Mouse (Mus musculus) liver, embryonic 12.5 days (tissue): ENCODE measurements around the gene Gpx7. TPM values are rescaled to one million over a fixed set of nuclear protein-coding genes. Genes with fewer than 3 reads are reported as not detected.

Experiments used
- ATAC-seq: fragments of 200-750 bp; cut with Nextera tagmentation; 2 replicates; pipeline ENCODE4 v1.8.0; 2017; ENCODE audit warnings: moderate number of reproducible peaks, mild to moderate bottlenecking, moderate library complexity
- H3K27ac ChIP-seq: fragments of 300-500 bp; sonication (generic); 2 replicates; pipeline ENCODE4 v1.5.1; 2016; ENCODE audit warnings: mild to moderate bottlenecking
- H3K27me3 ChIP-seq: fragments of 300-500 bp; sonication (generic); replicated peaks from 2 replicates; pipeline ENCODE4 v1.6.1; 2016; ENCODE audit warnings: mild to moderate bottlenecking, moderate library complexity
- H3K36me3 ChIP-seq: fragments of 300-500 bp; sonication (generic); 2 replicates; pipeline ENCODE4 v1.6.1; 2016; ENCODE audit warnings: mild to moderate bottlenecking, moderate library complexity
- H3K4me1 ChIP-seq: fragments of 300-500 bp; sonication (generic); 2 replicates; pipeline ENCODE4 v1.6.1; 2016
- H3K4me2 ChIP-seq: fragments of 300-500 bp; sonication (generic); 2 replicates; pipeline ENCODE4 v1.6.1; 2016; ENCODE audit warnings: mild to moderate bottlenecking, moderate library complexity
- H3K4me3 ChIP-seq: fragments of 300-500 bp; sonication (generic); 2 replicates; pipeline ENCODE4 v1.5.1; 2016; ENCODE audit warnings: mild to moderate bottlenecking, moderate library complexity
- H3K9ac ChIP-seq: fragments of 300-500 bp; sonication (generic); 2 replicates; pipeline ENCODE4 v1.6.1; 2016; ENCODE audit warnings: mild to moderate bottlenecking, moderate library complexity
- H3K9me3 ChIP-seq: fragments of 300-500 bp; sonication (generic); replicated peaks from 2 replicates; pipeline ENCODE4 v1.6.1; 2016; ENCODE audit warnings: mild to moderate bottlenecking, moderate library complexity
- WGBS: fragments of 180-500 bp; shearing (Covaris S2); methylation state at CpG from one replicate; pipeline ENCODE4 v1.1.7; 2016; ENCODE audit not compliant: insufficient replicate concordance; 5-methylcytosine and 5-hydroxymethylcytosine counted together
- polyA plus RNA-seq: library from polyadenylated mRNA; unstranded; fragments of >200 nt; fragmentation: Nextera tagmentation; extraction: Ambion mirVana; gene quantifications from 2 replicates; pipeline ENCODE4 v1.2.1, GENCODE M21; 2016

Gene Gpx7
- polyA plus RNA-seq, 1 experiment from 2014 or later: 12.3 TPM

DNA sequence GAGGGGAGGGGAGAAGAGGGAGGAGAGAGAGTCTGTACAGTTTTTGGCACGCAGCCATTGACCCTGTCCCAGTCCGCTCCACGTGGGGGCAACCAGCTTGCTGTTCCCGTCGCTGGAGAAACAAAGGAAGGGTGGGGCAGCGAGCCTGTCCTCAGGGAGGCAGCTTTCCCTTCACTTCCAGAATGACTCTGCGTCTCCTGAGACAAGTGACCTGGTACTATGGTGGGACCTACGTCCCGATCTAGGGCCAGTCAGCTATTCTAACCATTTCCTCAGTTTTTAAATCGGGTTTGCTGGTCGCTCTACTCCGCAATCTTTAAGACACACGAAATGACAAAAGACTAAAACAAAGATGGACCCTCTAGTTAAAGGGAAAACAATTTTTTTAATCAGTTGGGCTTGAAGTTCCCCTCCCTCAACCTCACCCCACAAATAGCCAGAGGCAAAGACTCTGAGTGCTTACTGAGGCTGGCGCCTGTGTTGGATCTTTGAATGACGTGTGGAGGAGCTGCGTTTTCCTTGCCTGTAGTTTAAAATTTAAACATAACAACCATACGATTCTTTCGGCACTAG is 19.0 kb downstream of the Gpx7 start:
- Histone ChIP-seq H3K4me2 (peak overlapping the region; percentile 63), H3K4me3 (peak overlapping the region; percentile 38), H3K9me3 (no peaks in the 10 kb centered on the region), H3K36me3 (no peaks in the 10 kb centered on the region), H3K4me1 (peaks cover 18% of the 10 kb centered on the region; the same call in 1 of the 2 replicates), H3K9ac (peak overlapping the region; percentile 40), H3K27me3 (peaks cover 46% of the 10 kb centered on the region), H3K27ac (no peak overlapping the region)
- ATAC-seq: peak; percentile 54; the same call in 1 of the 2 replicates
- 8% methylated on average over 18 of the region's 18 CpGs for WGBS

DNA sequence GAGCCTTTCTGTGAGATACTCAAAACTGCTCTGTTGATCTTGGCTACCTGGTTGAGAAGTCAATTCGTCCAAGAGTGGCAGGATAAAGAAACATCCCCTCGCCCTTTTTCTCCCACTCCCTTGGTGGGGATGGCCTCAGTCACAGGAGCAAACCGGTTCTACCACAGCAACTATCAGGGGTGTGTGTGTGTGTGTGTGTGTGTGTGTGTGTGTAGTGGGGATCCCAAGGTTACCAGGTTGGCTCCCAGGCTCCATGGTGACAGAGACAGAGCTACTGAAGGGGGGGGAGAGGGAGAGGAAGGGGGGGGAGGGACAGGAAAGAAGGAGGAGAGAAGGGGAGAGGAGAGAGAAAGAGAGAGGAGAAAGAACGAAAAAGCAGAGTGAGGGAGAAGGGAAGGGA is 19.7 kb downstream of the Gpx7 start:
- Histone ChIP-seq H3K36me3 (no peaks in the 10 kb centered on the region), H3K9ac (no peak overlapping the region), H3K27ac (no peak overlapping the region), H3K9me3 (no peaks in the 10 kb centered on the region), H3K27me3 (peaks cover 52% of the 10 kb centered on the region), H3K4me3 (peak overlapping the region; percentile 38; the same call in 1 of the 2 replicates), H3K4me2 (peak overlapping the region; percentile 63), H3K4me1 (peaks cover 11% of the 10 kb centered on the region; the same call in 1 of the 2 replicates)
- WGBS: 36% methylated on average over 4 of the region's 4 CpGs
- no peak for ATAC-seq

DNA sequence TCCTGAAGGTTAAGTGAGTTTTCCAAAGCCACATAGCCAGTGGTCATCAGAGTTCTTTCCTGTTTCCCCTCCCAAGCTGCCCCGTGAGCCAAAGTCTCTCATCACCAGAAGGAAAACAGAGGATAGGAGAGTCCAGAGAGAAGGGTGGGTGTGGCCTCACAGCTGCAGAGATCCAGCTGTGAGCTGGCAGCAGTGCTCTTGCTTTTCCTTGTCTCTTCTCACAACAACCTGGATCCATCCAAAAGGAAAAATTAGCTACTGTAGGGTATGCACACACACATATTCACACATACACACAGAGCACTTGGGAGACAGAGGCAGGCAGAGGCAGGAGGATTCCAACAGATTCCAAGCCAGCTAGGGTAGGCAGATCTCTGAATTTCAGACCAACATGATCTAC is 20.7 kb downstream of the Gpx7 start:
- Histone ChIP-seq H3K27ac (no peak overlapping the region), H3K4me1 (peaks cover 10% of the 10 kb centered on the region; the same call in 1 of the 2 replicates), H3K9me3 (no peaks in the 10 kb centered on the region), H3K36me3 (no peaks in the 10 kb centered on the region), H3K27me3 (peaks cover 63% of the 10 kb centered on the region), H3K4me2 (no peak overlapping the region), H3K9ac (no peak overlapping the region), H3K4me3 (no peak overlapping the region)
- 12% methylated on average over 1 of the region's 1 CpGs for WGBS
- no peak for ATAC-seq

DNA sequence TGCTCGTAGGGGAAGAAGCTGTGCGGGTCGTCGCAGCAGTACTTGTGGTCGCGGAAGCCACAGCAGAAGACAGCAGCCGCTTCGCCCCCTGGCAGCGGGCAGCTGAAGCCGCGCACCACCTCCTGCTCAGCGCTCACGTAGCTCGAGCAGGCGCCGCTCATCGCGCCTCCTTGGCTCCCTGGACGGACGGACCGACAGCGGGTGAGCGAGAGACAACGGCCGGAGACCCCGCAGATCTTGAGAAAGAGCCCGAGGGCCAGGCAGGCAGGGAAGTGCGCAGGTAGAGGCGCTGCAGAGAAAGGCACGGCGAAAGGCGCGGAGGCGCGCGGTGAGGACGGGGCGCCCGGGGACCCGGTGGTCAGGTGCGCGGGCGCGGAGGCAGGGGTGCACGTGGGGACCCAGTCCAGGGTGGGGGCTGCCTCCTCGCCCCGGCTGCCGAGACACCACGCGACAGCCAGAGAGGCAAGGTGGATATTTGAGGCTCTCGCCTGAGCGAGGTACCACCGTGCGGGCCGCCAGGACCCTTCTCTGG is 23.5 kb downstream of the Gpx7 start, which contains the start of gene Shisal2a:
TSS of gene Shisal2a (minus strand) at position 167 of the 532 bp plus-strand sequence.
- Histone ChIP-seq H3K4me2 (peak within 1 kb of the TSS; percentile 60), H3K9me3 (no peaks in the 10 kb centered on the region), H3K4me1 (peaks cover 12% of the 10 kb centered on the region; the same call in 1 of the 2 replicates), H3K9ac (no peak within 1 kb of the TSS), H3K36me3 (no peaks in the 10 kb centered on the region), H3K4me3 (peak within 1 kb of the TSS; percentile 39), H3K27ac (no peak within 1 kb of the TSS), H3K27me3 (peaks cover 90% of the 10 kb centered on the region)
- WGBS: 3% methylated on average over 55 of the region's 55 CpGs
- no peak for ATAC-seq

DNA sequence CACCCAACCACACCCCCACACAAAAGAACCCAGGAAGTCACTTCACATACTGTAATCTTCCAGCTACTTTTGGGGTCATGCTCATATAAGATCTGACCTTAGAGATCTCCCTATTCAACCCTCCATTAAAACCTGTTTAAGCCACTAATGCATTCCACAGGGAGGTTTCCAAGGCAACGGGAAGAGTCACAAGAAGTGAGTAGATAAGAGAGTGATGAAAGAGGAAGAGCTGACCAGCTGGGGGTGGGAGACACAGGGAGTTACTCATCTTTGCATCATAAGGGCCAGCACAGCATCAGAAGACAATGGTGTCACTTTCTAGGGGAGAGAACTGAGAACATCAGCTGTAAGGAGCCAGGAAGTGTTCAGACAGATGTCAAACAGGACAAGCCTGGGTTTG is 26.6 kb downstream of the Gpx7 start:
- Histone ChIP-seq H3K27me3 (peaks cover 77% of the 10 kb centered on the region), H3K4me3 (no peak overlapping the region)
- WGBS: 3% methylated on average over 1 of the region's 1 CpGs

DNA sequence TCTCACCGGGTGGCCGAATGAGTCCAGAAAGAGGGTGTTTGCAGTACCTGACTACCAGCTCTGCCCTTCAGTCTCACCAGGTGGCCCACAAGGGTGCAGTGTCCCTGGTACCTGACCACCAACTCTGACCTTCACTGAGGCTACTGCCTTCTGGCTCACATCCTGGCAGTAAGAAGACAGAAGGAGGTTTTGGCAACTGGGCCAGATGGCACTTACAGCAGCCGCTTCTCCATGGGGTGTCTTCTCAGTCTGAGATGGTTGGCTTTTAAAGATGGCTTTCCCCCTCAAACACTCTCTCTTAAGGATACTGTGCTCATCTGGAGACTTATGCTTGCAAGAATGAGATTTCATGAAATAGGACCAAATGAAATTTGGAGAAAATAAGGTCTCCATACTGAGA is 27.3 kb downstream of the Gpx7 start:
- Histone ChIP-seq H3K4me2 (no peak overlapping the region), H3K27me3 (peaks cover 71% of the 10 kb centered on the region), H3K4me1 (peaks cover 8% of the 10 kb centered on the region; the same call in 1 of the 2 replicates), H3K9ac (no peak overlapping the region), H3K36me3 (no peaks in the 10 kb centered on the region), H3K27ac (no peak overlapping the region), H3K4me3 (no peak overlapping the region), H3K9me3 (no peaks in the 10 kb centered on the region)
- ATAC-seq: no peak
- WGBS: 68% methylated on average over 3 of the region's 3 CpGs

More for the DNA sequence above, 26.6 kb downstream of the Gpx7 start:
- no peak for ATAC-seq
- no peaks in the 10 kb centered on the region for H3K36me3 ChIP-seq
- H3K27ac ChIP-seq: no peak overlapping the region
- no peaks in the 10 kb centered on the region for H3K9me3 ChIP-seq
- peaks cover 8% of the 10 kb centered on the region; the same call in 1 of the 2 replicates for H3K4me1 ChIP-seq
- H3K9ac ChIP-seq: no peak overlapping the region
- no peak overlapping the region for H3K4me2 ChIP-seq

DNA sequence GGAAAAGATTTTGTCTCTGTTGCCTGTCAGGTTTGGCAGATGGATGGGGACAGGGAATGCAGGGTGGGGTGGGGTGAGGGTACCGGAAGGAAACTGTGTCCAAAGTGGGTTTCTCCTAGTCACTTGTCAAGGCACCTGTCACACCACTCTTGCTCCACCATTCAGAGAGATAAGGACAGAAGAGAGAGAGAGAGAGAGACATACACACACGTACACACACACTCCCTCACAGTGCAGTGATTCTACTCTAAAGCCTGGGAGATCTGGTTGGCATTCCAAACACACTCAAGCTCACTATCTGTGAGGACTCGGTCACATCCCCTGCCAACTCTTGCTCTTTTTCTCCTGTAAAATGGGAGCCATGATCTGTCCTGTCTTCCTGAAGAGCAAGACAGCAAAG is 34.6 kb downstream of the Gpx7 start:
- no peak overlapping the region for H3K4me2 ChIP-seq
- peaks cover 2% of the 10 kb centered on the region; the same call in 1 of the 2 replicates for H3K4me1 ChIP-seq
- no peak overlapping the region for H3K4me3 ChIP-seq
- 49% methylated on average over 3 of the region's 3 CpGs for WGBS
- no peak overlapping the region for H3K27ac ChIP-seq
- no peaks in the 10 kb centered on the region for H3K36me3 ChIP-seq
- ATAC-seq: no peak
- peaks cover 7% of the 10 kb centered on the region for H3K27me3 ChIP-seq
- H3K9me3 ChIP-seq: no peaks in the 10 kb centered on the region
- H3K9ac ChIP-seq: no peak overlapping the region

DNA sequence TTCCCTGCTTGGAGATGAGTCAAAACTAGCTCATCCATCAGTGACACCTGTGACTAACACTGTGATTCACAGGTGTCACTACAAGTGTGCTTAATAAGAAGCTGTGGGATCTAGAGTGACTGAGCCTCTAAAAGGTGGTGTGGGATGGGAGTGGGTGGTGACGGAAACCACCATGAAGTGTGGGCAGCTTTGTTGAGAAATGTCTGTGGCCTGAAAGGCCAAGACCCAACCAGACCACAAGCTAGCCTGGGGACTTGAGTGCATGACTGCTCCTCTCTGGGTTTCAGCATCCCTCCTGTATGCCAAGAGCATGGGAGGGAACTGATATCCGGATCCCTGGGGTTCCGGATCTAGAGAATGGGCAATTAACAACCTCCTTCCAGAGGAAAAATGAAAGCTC is 35.3 kb downstream of the Gpx7 start:
- no peak for ATAC-seq
- WGBS: 67% methylated on average over 3 of the region's 3 CpGs

DNA sequence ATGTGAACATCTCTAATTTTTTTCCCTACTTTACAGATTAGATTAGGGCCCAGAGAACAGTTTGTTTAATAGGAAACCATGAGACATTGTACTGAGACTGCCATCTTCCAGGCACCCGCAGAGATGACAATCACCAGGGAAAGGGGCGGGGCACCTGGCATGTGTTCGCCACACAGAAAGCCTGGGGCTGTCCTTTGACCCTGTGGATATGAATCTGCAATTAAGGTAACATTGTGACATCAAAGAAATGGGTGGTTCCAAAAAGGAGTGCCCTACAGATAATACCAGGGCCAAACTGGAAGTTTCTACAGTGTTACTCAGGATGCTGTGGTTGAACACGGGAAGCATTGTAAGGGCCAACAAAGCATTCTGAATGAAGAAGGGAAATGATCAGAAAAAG is 36.4 kb downstream of the Gpx7 start:
- WGBS: 32% methylated on average over 4 of the region's 4 CpGs
- H3K27me3 ChIP-seq: no peaks in the 10 kb centered on the region; the same call in 1 of the 2 replicates
- peaks cover 2% of the 10 kb centered on the region; the same call in 1 of the 2 replicates for H3K4me1 ChIP-seq
- H3K4me3 ChIP-seq: no peak overlapping the region
- H3K27ac ChIP-seq: no peak overlapping the region
- H3K9ac ChIP-seq: no peak overlapping the region
- H3K36me3 ChIP-seq: no peaks in the 10 kb centered on the region
- no peaks in the 10 kb centered on the region for H3K9me3 ChIP-seq
- ATAC-seq: no peak
- no peak overlapping the region for H3K4me2 ChIP-seq

More for the DNA sequence above, 35.3 kb downstream of the Gpx7 start:
- no peak overlapping the region for H3K4me2 ChIP-seq
- no peak overlapping the region for H3K27ac ChIP-seq
- H3K4me1 ChIP-seq: peaks cover 2% of the 10 kb centered on the region; the same call in 1 of the 2 replicates
- H3K4me3 ChIP-seq: no peak overlapping the region
- H3K36me3 ChIP-seq: no peaks in the 10 kb centered on the region
- H3K27me3 ChIP-seq: peaks cover 3% of the 10 kb centered on the region
- H3K9me3 ChIP-seq: no peaks in the 10 kb centered on the region
- H3K9ac ChIP-seq: no peak overlapping the region

DNA sequence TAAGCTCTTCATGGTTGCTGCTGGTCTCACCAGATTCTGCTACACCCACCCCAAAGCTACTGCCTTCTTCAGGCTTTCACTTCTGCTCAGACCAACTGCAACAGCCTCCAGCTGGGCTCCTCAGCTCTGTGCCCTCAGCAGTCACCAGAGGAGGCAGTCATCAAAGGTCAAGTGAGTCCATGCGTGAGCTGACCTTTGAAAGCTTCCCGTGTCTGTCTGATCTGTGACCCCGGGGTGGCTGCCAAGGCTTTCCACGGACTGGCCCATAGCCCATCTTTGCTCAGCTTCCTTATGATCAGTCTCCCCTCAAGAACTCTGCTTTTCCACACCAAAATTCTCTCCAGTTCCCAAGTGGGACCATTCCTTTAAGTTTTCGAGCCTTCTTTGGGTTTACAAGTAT is 37.5 kb downstream of the Gpx7 start:
- Histone ChIP-seq H3K9me3 (no peaks in the 10 kb centered on the region), H3K9ac (no peak overlapping the region), H3K27ac (no peak overlapping the region), H3K27me3 (no peaks in the 10 kb centered on the region; the same call in 1 of the 2 replicates), H3K36me3 (no peaks in the 10 kb centered on the region), H3K4me1 (peaks cover 3% of the 10 kb centered on the region), H3K4me2 (no peak overlapping the region), H3K4me3 (no peak overlapping the region)
- ATAC-seq: no peak
- WGBS: 28% methylated on average over 5 of the region's 5 CpGs

DNA sequence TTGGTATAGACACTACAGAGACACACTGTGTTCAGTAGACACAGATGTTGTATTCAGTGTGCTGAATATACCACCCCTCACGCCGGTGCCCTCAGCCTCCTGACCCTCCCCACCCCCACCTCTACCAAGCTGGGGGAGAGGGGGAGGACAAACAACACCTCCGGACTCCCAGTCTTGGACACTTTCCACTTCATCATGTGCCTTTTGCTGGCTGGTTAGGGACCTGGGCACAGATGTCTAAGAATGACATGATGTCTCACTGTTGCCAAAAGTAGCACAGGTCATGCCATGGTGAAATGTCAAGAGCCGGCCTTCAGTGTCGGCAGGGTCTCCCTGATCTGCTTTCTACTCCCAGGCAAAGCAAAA is 42.7 kb downstream of the Gpx7 start:
- no peak for ATAC-seq
- 50% methylated on average over 5 of the region's 5 CpGs for WGBS
- peaks cover 23% of the 10 kb centered on the region for H3K27me3 ChIP-seq
- peak overlapping the region; percentile 65; the same call in 1 of the 2 replicates for H3K27ac ChIP-seq
- H3K9ac ChIP-seq: no peak overlapping the region
- no peaks in the 10 kb centered on the region for H3K36me3 ChIP-seq
- no peaks in the 10 kb centered on the region for H3K9me3 ChIP-seq
- H3K4me1 ChIP-seq: peaks cover 20% of the 10 kb centered on the region
- no peak overlapping the region for H3K4me2 ChIP-seq
- no peak overlapping the region for H3K4me3 ChIP-seq

DNA sequence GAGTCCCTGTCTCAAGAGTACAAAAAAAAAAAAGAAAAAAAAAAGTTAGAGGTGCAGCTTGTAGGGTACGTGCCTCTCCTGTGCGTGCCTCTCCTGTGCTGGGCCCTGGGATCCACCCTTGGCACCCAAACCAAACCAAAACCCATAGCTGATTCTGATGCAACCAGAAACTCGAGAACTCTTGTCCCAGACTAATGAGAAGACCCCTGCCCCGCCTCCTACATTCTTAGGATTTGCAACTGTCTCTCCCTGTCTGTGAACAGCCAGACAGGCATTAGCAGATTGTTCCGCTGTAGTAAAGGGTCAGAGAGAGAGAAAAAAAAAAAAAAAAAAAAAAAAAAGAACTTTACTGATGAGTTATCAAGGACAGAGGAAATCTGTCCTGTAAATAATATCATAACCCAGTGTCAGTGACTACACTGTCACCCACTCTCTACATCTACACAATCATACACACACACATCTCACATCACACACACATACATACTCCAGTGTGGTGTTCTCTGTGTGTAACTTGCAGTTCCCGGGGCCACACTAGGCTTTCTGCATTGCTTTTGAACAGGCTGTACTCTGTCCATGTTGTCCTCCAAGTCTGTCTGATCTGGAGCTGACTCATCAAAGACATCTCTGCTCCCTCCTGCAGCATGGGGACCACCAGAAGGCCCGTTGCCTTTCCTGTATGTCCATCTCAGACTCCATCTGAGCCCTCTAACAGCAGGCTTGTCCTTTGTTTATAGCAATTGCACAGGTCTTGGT is 43.2 kb downstream of the Gpx7 start:
- no peaks in the 10 kb centered on the region for H3K9me3 ChIP-seq
- H3K36me3 ChIP-seq: no peaks in the 10 kb centered on the region
- H3K4me1 ChIP-seq: peaks cover 25% of the 10 kb centered on the region
- no peak overlapping the region for H3K9ac ChIP-seq
- peak overlapping the region; percentile 65 for H3K27ac ChIP-seq
- ATAC-seq: no peak
- H3K27me3 ChIP-seq: peaks cover 29% of the 10 kb centered on the region
- 41% methylated on average over 7 of the region's 7 CpGs for WGBS
- H3K4me2 ChIP-seq: no peak overlapping the region; the same call in 1 of the 2 replicates
- no peak overlapping the region for H3K4me3 ChIP-seq
